Mouse (Mus musculus): Measurements from ENCODE around the gene Asb5.

GRCm38 (mm10) chr8:54493915-54494314 is 35.5 kb upstream of the Asb5 start:
- TF ChIP-seq CTCF (IDR thresholded peaks at IDR 0.05 in 2 of 3, conservative IDR thresholded peaks at IDR 0.05 in 1 of 3; ENCODE audit: control insufficient read depth in 1 of 3, insufficient read depth in 1 of 3, low read depth in 2 of 3, low read length in 3 of 3, poor library complexity in 1 of 3, severe bottlenecking in 1 of 3) (no peak), MAFK (IDR thresholded peaks at IDR 0.05; ENCODE audit: borderline replicate concordance, low read depth, low read length) (no peak), POLR2AphosphoS5 (IDR thresholded peaks at IDR 0.05; ENCODE audit: borderline replicate concordance, low read depth, low read length) (no peak), E2F4 (IDR thresholded peaks at IDR 0.05; ENCODE audit: borderline replicate concordance, low read depth, low read length) (no peak), POLR2A (IDR thresholded peaks at IDR 0.05; ENCODE audit: control insufficient read depth in 1 of 2, insufficient read depth in 1 of 2, low read depth in 1 of 2, low read length in 2 of 2, poor library complexity in 1 of 2) (no peak), CHD2 (IDR thresholded peaks at IDR 0.05; ENCODE audit: low read length) (no peak), SIN3A (IDR thresholded peaks at IDR 0.05; ENCODE audit: low read length) (no peak), EP300 (IDR thresholded peaks at IDR 0.05; ENCODE audit: low read depth in 1 of 2, low read length in 2 of 2) (no peak), ELF1 (IDR thresholded peaks at IDR 0.05; ENCODE audit: low read depth, low read length) (no peak), MAZ (IDR thresholded peaks at IDR 0.05; ENCODE audit: low read depth, low read length) (no peak), BHLHE40 (IDR thresholded peaks at IDR 0.05; ENCODE audit: borderline replicate concordance, low read depth, low read length) (no peak), ZKSCAN1 (IDR thresholded peaks at IDR 0.05; ENCODE audit: low read depth, low read length) (no peak)
